Mouse (Mus musculus): ENCODE results near the gene Ulk4.

DNA sequence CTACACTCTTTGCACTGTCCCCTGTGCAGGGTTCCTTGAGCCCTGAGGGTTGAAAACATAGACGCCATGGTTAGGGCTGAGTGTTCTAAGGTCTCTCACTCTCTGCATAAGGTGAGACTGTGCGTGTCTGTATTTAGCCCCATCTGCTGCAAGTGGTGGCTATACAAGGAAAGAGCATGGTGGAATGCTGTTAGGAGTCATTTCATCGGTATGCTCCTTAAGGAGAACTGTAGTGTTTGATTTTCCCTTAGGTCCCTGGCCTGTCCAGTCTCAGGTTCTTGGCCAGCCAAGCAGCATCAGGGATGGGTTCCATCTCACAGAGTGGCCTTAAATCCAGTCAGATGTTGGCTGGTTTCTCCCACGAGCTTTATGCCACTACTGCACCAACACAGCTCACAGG, 362.6 kb downstream of the Ulk4 start:
- no peak for TF ChIP-seq POLR2A (IDR thresholded peaks at IDR 0.05; ENCODE audit: insufficient read depth, low read depth, low read length)
- no peak for TF ChIP-seq CTCF (IDR thresholded peaks at IDR 0.05)
